27 mouse cellular contexts compared by ENCODE assay signal in genomic region chr19:6136397-6136796, GRCm38 (mm10). TPM values are rescaled to one million over a fixed set of nuclear protein-coding genes. Genes with fewer than 3 reads are reported as not detected.
DNase-seq lines count a peak whose midpoint lies in the region; ATAC-seq lines count a peak whose summit lies in the region.
"Had no signal": no experiment of that assay in that cellular context is flagged by ENCODE, and none has a peak within 500 bp of the region (broad histone marks: within the 10 kb centered on the region; RNA-seq: fewer than 3 reads in every experiment).

No protein-coding gene starts in this region.

- 0 out of 2 replicates have a peak overlapping the region, but pooled peaks have one; percentile 9 for H3K9ac ChIP-seq in embryonic facial prominence, embryonic 11.5 days (replicated peaks; ENCODE audit: low read length)
- H3K9ac ChIP-seq in midbrain, embryonic 11.5 days (ENCODE audit: low read length): no peak overlapping the region
- H3K9ac ChIP-seq in midbrain, embryonic 16.5 days (ENCODE audit: low read depth, low read length): no peak overlapping the region
- 0 out of 2 replicates have a peak overlapping the region, but pooled peaks have one; percentile 32 for H3K9ac ChIP-seq in embryonic facial prominence, embryonic 13.5 days
- H3K9ac ChIP-seq in kidney, embryonic 15.5 days: no peak overlapping the region
- H3K9ac ChIP-seq: embryonic facial prominence, embryonic 15.5 days; forebrain, postnatal 0 days; heart, embryonic 15.5 days; hindbrain, embryonic 15.5 days had no signal

- H3K27me3 ChIP-seq in embryonic facial prominence, embryonic 11.5 days (ENCODE audit: control insufficient read depth, insufficient read depth, low read length): no peaks in the 10 kb centered on the region
- no peaks in the 10 kb centered on the region for H3K27me3 ChIP-seq in embryonic facial prominence, embryonic 10.5 days (replicated peaks; ENCODE audit: low read depth, poor library complexity, severe bottlenecking)
- H3K27me3 ChIP-seq in midbrain, embryonic 11.5 days (ENCODE audit: control insufficient read depth, insufficient read depth, low read length): no peaks in the 10 kb centered on the region
- H3K27me3 ChIP-seq in midbrain, embryonic 16.5 days (ENCODE audit: control insufficient read depth, insufficient read depth, low read depth, low read length): no peaks in the 10 kb centered on the region
- H3K27me3 ChIP-seq in embryonic facial prominence, embryonic 13.5 days: no peaks in the 10 kb centered on the region
- H3K27me3 ChIP-seq in kidney, embryonic 15.5 days: no peaks in the 10 kb centered on the region
- H3K27me3 ChIP-seq: embryonic facial prominence, embryonic 15.5 days; heart, embryonic 15.5 days; hindbrain, embryonic 15.5 days had no signal

- no peak overlapping the region for H3K4me3 ChIP-seq in embryonic facial prominence, embryonic 11.5 days (ENCODE audit: low read depth, low read length)
- no peak overlapping the region for H3K4me3 ChIP-seq in embryonic facial prominence, embryonic 10.5 days
- H3K4me3 ChIP-seq in midbrain, embryonic 11.5 days (ENCODE audit: low read depth, low read length): no peak overlapping the region
- H3K4me3 ChIP-seq in midbrain, embryonic 16.5 days (ENCODE audit: low read depth, low read length): no peak overlapping the region
- no peak overlapping the region for H3K4me3 ChIP-seq in embryonic facial prominence, embryonic 13.5 days
- H3K4me3 ChIP-seq in kidney, embryonic 15.5 days (replicated peaks): no peak overlapping the region
- H3K4me3 ChIP-seq: embryonic facial prominence, embryonic 15.5 days; forebrain, embryonic 10.5 days; heart, embryonic 15.5 days; hindbrain, embryonic 15.5 days; midbrain, embryonic 10.5 days had no signal

- no peak for DNase-seq in embryonic facial prominence, embryonic 11.5 days (ENCODE audit: low spot score)
- no peak for DNase-seq in embryonic facial prominence, embryonic 10.5 days (ENCODE audit: low spot score)
- DNase-seq in midbrain, embryonic 11.5 days (ENCODE audit: low spot score, missing footprints): peak; percentile 4
- no peak for DNase-seq in adrenal gland, postnatal 36 days
- DNase-seq: adrenal gland, adult 8-10 months; cerebellum, adult 18-20 months; cerebellum, postnatal 14 days; forebrain, postnatal 0 days; heart, postnatal 36 days; kidney, adult 2 months; kidney, postnatal 14 days; lung, adult 18-20 months; lung, postnatal 10 days; retina, postnatal 1 day; thymus, postnatal 25 days had no signal

- no peaks in the 10 kb centered on the region; the same call in 1 of the 2 replicates for H3K36me3 ChIP-seq in embryonic facial prominence, embryonic 11.5 days (replicated peaks; ENCODE audit: control insufficient read depth, insufficient read depth, low read depth, low read length)
- peaks cover 52% of the 10 kb centered on the region for H3K36me3 ChIP-seq in embryonic facial prominence, embryonic 10.5 days (replicated peaks)
- H3K36me3 ChIP-seq in midbrain, embryonic 11.5 days (ENCODE audit: control insufficient read depth, insufficient read depth, low read length): no peaks in the 10 kb centered on the region; the same call in none of the 2 replicates
- 0 out of 2 replicates have a peak, but pooled peaks cover 14% of the 10 kb centered on the region for H3K36me3 ChIP-seq in midbrain, embryonic 16.5 days (ENCODE audit: control insufficient read depth, insufficient read depth, low read length)
- peaks cover 38% of the 10 kb centered on the region for H3K36me3 ChIP-seq in embryonic facial prominence, embryonic 13.5 days
- peaks cover 40% of the 10 kb centered on the region for H3K36me3 ChIP-seq in kidney, embryonic 15.5 days

- no peak for ATAC-seq in embryonic facial prominence, embryonic 11.5 days (replicated peaks; ENCODE audit: insufficient number of reproducible peaks, low FRiP score, low TSS enrichment, low read depth)
- no peak for ATAC-seq in midbrain, embryonic 11.5 days (ENCODE audit: low FRiP score)
- no peak for ATAC-seq in midbrain, embryonic 16.5 days
- ATAC-seq in embryonic facial prominence, embryonic 13.5 days (ENCODE audit: insufficient number of reproducible peaks, insufficient read depth, low FRiP score, low TSS enrichment, low read depth): no peak
- ATAC-seq in kidney, embryonic 15.5 days (replicated peaks; ENCODE audit: low FRiP score): no peak
- ATAC-seq: activated CD4-positive, CD25-positive, alpha-beta regulatory T cell, adult 4 months; forebrain, postnatal 0 days had no signal

- no peaks in the 10 kb centered on the region for H3K4me1 ChIP-seq in embryonic facial prominence, embryonic 11.5 days (ENCODE audit: control insufficient read depth, insufficient read depth, low read length)
- H3K4me1 ChIP-seq in embryonic facial prominence, embryonic 10.5 days: peaks cover 18% of the 10 kb centered on the region
- H3K4me1 ChIP-seq in midbrain, embryonic 11.5 days (ENCODE audit: control insufficient read depth, insufficient read depth, low read length): peaks cover 9% of the 10 kb centered on the region
- peaks cover 9% of the 10 kb centered on the region for H3K4me1 ChIP-seq in midbrain, embryonic 16.5 days (ENCODE audit: control insufficient read depth, insufficient read depth, low read length)
- H3K4me1 ChIP-seq in embryonic facial prominence, embryonic 13.5 days: peaks cover 10% of the 10 kb centered on the region
- peaks cover 12% of the 10 kb centered on the region for H3K4me1 ChIP-seq in kidney, embryonic 15.5 days

- no peak overlapping the region for H3K4me2 ChIP-seq in embryonic facial prominence, embryonic 11.5 days (ENCODE audit: low read depth, low read length)
- no peak overlapping the region for H3K4me2 ChIP-seq in midbrain, embryonic 11.5 days
- H3K4me2 ChIP-seq in midbrain, embryonic 16.5 days (ENCODE audit: low read length): no peak overlapping the region
- no peak overlapping the region for H3K4me2 ChIP-seq in embryonic facial prominence, embryonic 13.5 days
- no peak overlapping the region for H3K4me2 ChIP-seq in kidney, embryonic 15.5 days
- H3K4me2 ChIP-seq: embryonic facial prominence, embryonic 15.5 days; heart, embryonic 15.5 days; hindbrain, embryonic 15.5 days had no signal

- no peak overlapping the region for H3K27ac ChIP-seq in embryonic facial prominence, embryonic 11.5 days (replicated peaks; ENCODE audit: low read depth, low read length)
- H3K27ac ChIP-seq in embryonic facial prominence, embryonic 10.5 days (replicated peaks): no peak overlapping the region
- H3K27ac ChIP-seq in midbrain, embryonic 11.5 days (ENCODE audit: low read depth, low read length): no peak overlapping the region
- H3K27ac ChIP-seq in midbrain, embryonic 16.5 days (ENCODE audit: low read length): no peak overlapping the region
- H3K27ac ChIP-seq in embryonic facial prominence, embryonic 13.5 days: no peak overlapping the region
- H3K27ac ChIP-seq in kidney, embryonic 15.5 days: no peak overlapping the region
- H3K27ac ChIP-seq: embryonic facial prominence, embryonic 15.5 days; forebrain, embryonic 10.5 days; heart, embryonic 15.5 days; hindbrain, embryonic 15.5 days; midbrain, embryonic 10.5 days had no signal

- H3K9me3 ChIP-seq in embryonic facial prominence, embryonic 11.5 days (replicated peaks; ENCODE audit: control insufficient read depth, low read length): no peaks in the 10 kb centered on the region
- H3K9me3 ChIP-seq in embryonic facial prominence, embryonic 10.5 days: no peaks in the 10 kb centered on the region
- H3K9me3 ChIP-seq in midbrain, embryonic 11.5 days (ENCODE audit: control insufficient read depth, low read length): no peaks in the 10 kb centered on the region
- H3K9me3 ChIP-seq in midbrain, embryonic 16.5 days (replicated peaks; ENCODE audit: control insufficient read depth, low read length, poor library complexity, severe bottlenecking): no peaks in the 10 kb centered on the region
- no peaks in the 10 kb centered on the region for H3K9me3 ChIP-seq in embryonic facial prominence, embryonic 13.5 days
- H3K9me3 ChIP-seq in kidney, embryonic 15.5 days (replicated peaks): no peaks in the 10 kb centered on the region
- H3K9me3 ChIP-seq: embryonic facial prominence, embryonic 15.5 days; forebrain, embryonic 10.5 days; heart, embryonic 15.5 days; hindbrain, embryonic 15.5 days; midbrain, embryonic 10.5 days had no signal

- WGBS in embryonic facial prominence, embryonic 11.5 days: 81% methylated on average over 3 of the region's 3 CpGs
- 82% methylated on average over 3 of the region's 3 CpGs for WGBS in embryonic facial prominence, embryonic 10.5 days
- 82% methylated on average over 3 of the region's 3 CpGs for WGBS in midbrain, embryonic 11.5 days
- WGBS in midbrain, embryonic 16.5 days: 85% methylated on average over 3 of the region's 3 CpGs
- 85% methylated on average over 3 of the region's 3 CpGs for WGBS in embryonic facial prominence, embryonic 13.5 days
- WGBS in kidney, embryonic 15.5 days: 79% methylated on average over 3 of the region's 3 CpGs

RNA-seq across cellular contexts. Expression of gene Batf2, which starts 4.4 kb away (rescaled TPM):
- polyA plus RNA-seq in embryonic facial prominence, embryonic 11.5 days (2014; fragmentation: Nextera tagmentation; extraction: Ambion mirVana): not detected in 2 replicates
- not detected in 2 replicates for polyA plus RNA-seq in embryonic facial prominence, embryonic 10.5 days (2016; fragmentation: Nextera tagmentation; extraction: Ambion mirVana)
- polyA plus RNA-seq in midbrain, embryonic 11.5 days (2014; fragmentation: Nextera tagmentation; extraction: Ambion mirVana): not detected in 2 replicates
- 0.15 TPM in 1 of 2 replicates, not detected in the other for polyA plus RNA-seq in midbrain, embryonic 16.5 days (2015; fragmentation: Nextera tagmentation; extraction: Ambion mirVana)
- 0.23 TPM in 1 of 2 replicates, not detected in the other for polyA plus RNA-seq in embryonic facial prominence, embryonic 13.5 days (2015; fragmentation: Nextera tagmentation; extraction: Ambion mirVana)
- 1 to 10 TPM; 1.2 to 2.0 TPM for total RNA-seq in adrenal gland, postnatal 36 days (2021)
- polyA plus RNA-seq in kidney, embryonic 15.5 days (2015; fragmentation: Nextera tagmentation; extraction: Ambion mirVana): 0.52 and 0.54 TPM in 2 replicates
- total RNA-seq: forebrain, postnatal 0 days had no signal
- polyA plus RNA-seq: activated CD4-positive, CD25-positive, alpha-beta regulatory T cell, adult 4 months; forebrain, embryonic 10.5 days; forebrain, postnatal 0 days; heart, embryonic 15.5 days; hindbrain, embryonic 15.5 days; limb, embryonic 11.5 days; midbrain, embryonic 10.5 days; neural tube, embryonic 11.5 days had no signal

RNA-seq across cellular contexts. Expression of gene Arl2, which starts 5.0 kb away (rescaled TPM):
- 72.8 and 81.4 TPM in 2 replicates for polyA plus RNA-seq in embryonic facial prominence, embryonic 11.5 days (2014; fragmentation: Nextera tagmentation; extraction: Ambion mirVana)
- 111 and 112 TPM in 2 replicates for polyA plus RNA-seq in embryonic facial prominence, embryonic 10.5 days (2016; fragmentation: Nextera tagmentation; extraction: Ambion mirVana)
- polyA plus RNA-seq in midbrain, embryonic 11.5 days (2014; fragmentation: Nextera tagmentation; extraction: Ambion mirVana): 75.6 and 86.1 TPM in 2 replicates
- polyA plus RNA-seq in midbrain, embryonic 16.5 days (2015; fragmentation: Nextera tagmentation; extraction: Ambion mirVana): 133 and 151 TPM in 2 replicates
- 106 and 110 TPM in 2 replicates for polyA plus RNA-seq in embryonic facial prominence, embryonic 13.5 days (2015; fragmentation: Nextera tagmentation; extraction: Ambion mirVana)
- total RNA-seq in adrenal gland, postnatal 36 days (2021): 10 to 100 TPM; 80.5 to 81.7 TPM
- 103 and 113 TPM in 2 replicates for polyA plus RNA-seq in kidney, embryonic 15.5 days (2015; fragmentation: Nextera tagmentation; extraction: Ambion mirVana)

RNA-seq across cellular contexts. Expression of gene Snx15, which starts 8.3 kb away (rescaled TPM):
- 25.4 and 30.7 TPM in 2 replicates for polyA plus RNA-seq in embryonic facial prominence, embryonic 11.5 days (2014; fragmentation: Nextera tagmentation; extraction: Ambion mirVana)
- 29.1 and 30.2 TPM in 2 replicates for polyA plus RNA-seq in embryonic facial prominence, embryonic 10.5 days (2016; fragmentation: Nextera tagmentation; extraction: Ambion mirVana)
- 23.8 and 26.1 TPM in 2 replicates for polyA plus RNA-seq in midbrain, embryonic 11.5 days (2014; fragmentation: Nextera tagmentation; extraction: Ambion mirVana)
- polyA plus RNA-seq in midbrain, embryonic 16.5 days (2015; fragmentation: Nextera tagmentation; extraction: Ambion mirVana): 58.7 and 65.4 TPM in 2 replicates
- 38.0 and 38.3 TPM in 2 replicates for polyA plus RNA-seq in embryonic facial prominence, embryonic 13.5 days (2015; fragmentation: Nextera tagmentation; extraction: Ambion mirVana)
- total RNA-seq in adrenal gland, postnatal 36 days (2021): 10 to 100 TPM; 29.0 to 29.2 TPM
- polyA plus RNA-seq in kidney, embryonic 15.5 days (2015; fragmentation: Nextera tagmentation; extraction: Ambion mirVana): 32.3 and 34.2 TPM in 2 replicates

RNA-seq across cellular contexts. Expression of gene Sac3d1, which starts 17.9 kb away (rescaled TPM):
- polyA plus RNA-seq in embryonic facial prominence, embryonic 11.5 days (2014; fragmentation: Nextera tagmentation; extraction: Ambion mirVana): 60.7 and 68.3 TPM in 2 replicates
- 66.1 and 67.7 TPM in 2 replicates for polyA plus RNA-seq in embryonic facial prominence, embryonic 10.5 days (2016; fragmentation: Nextera tagmentation; extraction: Ambion mirVana)
- polyA plus RNA-seq in midbrain, embryonic 11.5 days (2014; fragmentation: Nextera tagmentation; extraction: Ambion mirVana): 55.3 and 60.0 TPM in 2 replicates
- 44.2 and 45.2 TPM in 2 replicates for polyA plus RNA-seq in midbrain, embryonic 16.5 days (2015; fragmentation: Nextera tagmentation; extraction: Ambion mirVana)
- polyA plus RNA-seq in embryonic facial prominence, embryonic 13.5 days (2015; fragmentation: Nextera tagmentation; extraction: Ambion mirVana): 45.9 and 49.6 TPM in 2 replicates
- total RNA-seq in adrenal gland, postnatal 36 days (2021): 10 to 100 TPM; 15.4 to 17.7 TPM
- polyA plus RNA-seq in kidney, embryonic 15.5 days (2015; fragmentation: Nextera tagmentation; extraction: Ambion mirVana): 44.0 and 47.2 TPM in 2 replicates

RNA-seq across cellular contexts. Expression of gene Naaladl1, which starts 30.8 kb away (rescaled TPM):
- 0.21 and 0.49 TPM in 2 replicates for polyA plus RNA-seq in embryonic facial prominence, embryonic 11.5 days (2014; fragmentation: Nextera tagmentation; extraction: Ambion mirVana)
- 0.87 and 0.89 TPM in 2 replicates for polyA plus RNA-seq in embryonic facial prominence, embryonic 10.5 days (2016; fragmentation: Nextera tagmentation; extraction: Ambion mirVana)
- polyA plus RNA-seq in midbrain, embryonic 11.5 days (2014; fragmentation: Nextera tagmentation; extraction: Ambion mirVana): 0.37 and 0.46 TPM in 2 replicates
- 0.25 and 0.26 TPM in 2 replicates for polyA plus RNA-seq in midbrain, embryonic 16.5 days (2015; fragmentation: Nextera tagmentation; extraction: Ambion mirVana)
- polyA plus RNA-seq in embryonic facial prominence, embryonic 13.5 days (2015; fragmentation: Nextera tagmentation; extraction: Ambion mirVana): 0.55 and 5.5 TPM in 2 replicates
- under 1 TPM in 1 of 2 experiments, not detected in 1; 0.10 TPM for total RNA-seq in adrenal gland, postnatal 36 days (2021)
- polyA plus RNA-seq in kidney, embryonic 15.5 days (2015; fragmentation: Nextera tagmentation; extraction: Ambion mirVana): 0.51 and 0.54 TPM in 2 replicates
- total RNA-seq: heart, postnatal 36 days; layer of hippocampus, postnatal 14 days had no signal
- polyA plus RNA-seq: activated CD4-positive, CD25-positive, alpha-beta regulatory T cell, adult 4 months had no signal

Comparison
In these comparisons a context has a peak if more than half of its experiments do, and no peak if none do; other contexts are left out.
1. H3K9ac ChIP-seq: peak in embryonic facial prominence, embryonic 11.5 days (single experiment) and embryonic facial prominence, embryonic 13.5 days (single experiment); none in midbrain, embryonic 11.5 days (single experiment), midbrain, embryonic 16.5 days (single experiment) and kidney, embryonic 15.5 days (single experiment).